Mouse (Mus musculus) layer of hippocampus, postnatal 25 days (tissue): ENCODE measurements around the gene Dgkd. TPM values are rescaled to one million over a fixed set of nuclear protein-coding genes. Genes with fewer than 3 reads are reported as not detected.
"Not testable (repeated sequence)": the region's sequence is repeated elsewhere in the genome, so short reads cannot be mapped to it uniquely, and the experiment has no call there.

Source experiments
- DNase-seq, 2 experiments: peaks; one replicate each; pipeline ENCODE4 v3.0.0; 2022; ENCODE audit warnings: mixed read lengths in 2 of 2, low spot score in 1 of 2; ENCODE audit errors: extremely low spot score in 1 of 2
- total RNA-seq, 2 experiments: library from RNA; stranded (reverse); gene quantifications; 2 replicates each; pipeline ENCODE4 v1.2.3; 2021

The Dgkd gene
- total RNA-seq: 100 to 1,000 TPM; 105 to 129 TPM

DNA sequence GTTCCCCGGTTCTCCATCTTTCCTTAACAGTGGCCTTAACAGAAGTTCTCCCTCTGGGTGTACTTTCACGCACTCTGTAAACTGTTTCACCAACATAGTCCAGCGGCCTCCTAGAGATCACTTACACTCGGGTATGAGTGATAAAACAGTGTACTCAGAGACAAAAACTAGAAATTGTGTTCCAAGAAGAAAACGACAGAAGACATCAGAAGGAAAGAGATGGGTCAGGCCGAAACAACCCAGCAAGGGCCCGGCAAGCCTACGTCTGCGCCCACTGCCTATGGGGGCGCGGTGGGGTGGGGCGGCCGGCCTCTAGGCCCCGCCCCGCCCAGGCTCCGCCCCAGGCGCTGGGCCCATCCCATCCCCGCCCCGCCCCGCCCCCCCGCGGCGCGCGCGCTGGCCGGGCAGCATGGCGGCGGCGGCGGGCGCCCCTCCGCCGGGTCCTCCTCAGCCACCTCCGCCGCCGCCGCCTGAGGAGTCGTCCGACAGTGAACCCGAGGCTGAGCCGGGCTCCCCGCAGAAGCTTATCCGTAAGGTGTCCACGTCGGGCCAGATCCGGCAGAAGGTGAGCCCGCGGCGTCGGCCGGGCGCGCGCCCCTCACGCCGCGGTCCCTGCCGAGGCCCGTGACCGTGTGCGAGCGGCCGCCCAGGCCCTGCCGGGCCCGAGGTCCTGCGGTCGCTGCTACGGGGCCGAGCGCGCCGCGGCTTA, at the start of gene Dgkd:
Gene Dgkd, plus strand, starts transcription at position 396 of the 709 bp plus-strand sequence.
- DNase-seq: peak; percentile 59

GRCm38 (mm10) chr1:87803576-87803975, 49.5 kb upstream of the Dgkd start, which contains the start of gene Sag:
TSS of gene Sag (plus strand) at chr1:87803680.
- no peak for DNase-seq

DNA sequence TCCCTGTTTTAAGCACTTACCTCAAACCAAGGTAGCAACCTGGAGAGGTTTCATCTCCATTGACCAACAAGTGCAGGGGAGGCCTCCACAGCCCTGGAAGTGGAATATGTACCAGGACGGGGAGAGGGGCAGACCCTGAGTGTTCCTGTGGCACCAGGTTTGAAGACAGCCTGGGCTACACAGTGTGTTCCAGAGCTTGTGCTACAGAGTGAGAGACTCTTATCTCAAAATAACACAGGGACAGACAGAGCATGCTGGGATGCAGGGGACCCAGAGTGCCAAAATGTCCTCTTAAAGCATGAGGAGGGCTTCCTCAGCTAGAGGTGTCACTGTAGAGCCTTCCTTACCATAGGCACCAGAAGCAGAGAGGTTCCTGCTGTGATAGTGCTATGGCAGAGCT, 45.3 kb upstream of the Dgkd start:
- no peak for DNase-seq

DNA sequence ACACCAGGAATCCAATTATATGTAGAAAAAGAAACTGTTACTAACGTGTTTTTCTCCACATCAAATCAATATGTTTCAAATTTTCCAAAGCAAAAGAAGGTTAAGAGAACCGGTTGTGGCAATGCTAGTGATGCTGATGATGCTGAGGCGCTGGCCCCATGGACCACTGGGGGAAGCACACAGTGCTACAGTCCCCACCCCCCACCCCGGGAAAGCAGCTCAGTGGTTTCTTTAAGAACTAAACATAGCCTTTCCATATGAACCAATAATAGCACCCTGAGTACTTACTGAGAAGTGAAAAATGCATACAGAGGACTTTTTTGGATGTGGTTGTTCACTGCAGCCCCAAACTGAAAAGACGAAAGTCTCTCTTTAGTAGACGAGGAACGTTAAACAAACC, 41.7 kb upstream of the Dgkd start:
- no peak for DNase-seq

GRCm38 (mm10) chr1:87812061-87812460, 41.0 kb upstream of the Dgkd start:
- no peak for DNase-seq

GRCm38 (mm10) chr1:87813155-87813554, 39.9 kb upstream of the Dgkd start:
- DNase-seq: peak in 1 of 2 experiments; percentile 42

DNA sequence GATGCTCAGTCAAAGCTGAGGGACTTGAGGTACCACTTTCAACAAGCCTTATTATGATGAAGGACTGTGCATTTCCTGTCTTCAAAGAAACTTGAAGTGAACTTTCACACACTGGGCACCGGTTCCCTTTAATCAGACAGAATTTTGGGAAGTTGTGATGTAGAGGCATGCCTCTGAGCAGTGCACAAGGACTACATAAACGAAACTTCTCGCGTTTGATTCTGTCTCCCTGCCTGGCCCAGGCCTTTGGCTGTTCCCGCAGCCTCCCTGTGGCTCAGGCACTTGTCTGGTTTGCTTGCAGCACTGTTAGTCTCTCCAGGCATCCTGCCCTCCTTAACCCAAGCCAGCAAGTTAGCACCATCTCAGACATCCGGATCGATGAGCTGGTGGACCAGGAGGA, 39.4 kb upstream of the Dgkd start:
- no peak for DNase-seq

GRCm38 (mm10) chr1:87824420-87824995, 28.6 kb upstream of the Dgkd start:
- DNase-seq: no peak

GRCm38 (mm10) chr1:87825281-87825680, 27.8 kb upstream of the Dgkd start:
- no peak for DNase-seq

- DNase-seq: no peak
Observed at GRCm38 (mm10) chr1:87825991-87826390, 27.1 kb upstream of the Dgkd start.

DNA sequence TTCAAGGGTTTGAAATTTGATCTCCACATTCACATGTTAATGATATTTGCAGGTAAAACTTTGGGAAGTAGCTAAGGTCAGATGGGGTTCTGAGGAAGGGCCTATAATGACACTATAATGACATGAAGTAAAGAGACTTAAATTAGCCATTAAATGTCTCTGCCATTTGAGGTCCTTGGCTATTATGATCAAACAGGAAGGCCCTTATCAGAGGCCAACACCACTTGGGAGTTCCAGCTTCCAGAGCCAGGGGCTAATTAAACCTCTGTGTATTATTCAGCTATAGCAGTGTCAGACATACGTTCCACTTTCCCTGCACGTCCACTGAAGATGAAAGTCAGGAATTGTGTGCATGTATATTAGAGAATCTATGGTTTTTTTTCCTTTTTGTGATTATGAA, 26.6 kb upstream of the Dgkd start:
- DNase-seq: no peak

GRCm38 (mm10) chr1:87827476-87827875, 25.6 kb upstream of the Dgkd start:
- not testable (repeated sequence) for DNase-seq

DNA sequence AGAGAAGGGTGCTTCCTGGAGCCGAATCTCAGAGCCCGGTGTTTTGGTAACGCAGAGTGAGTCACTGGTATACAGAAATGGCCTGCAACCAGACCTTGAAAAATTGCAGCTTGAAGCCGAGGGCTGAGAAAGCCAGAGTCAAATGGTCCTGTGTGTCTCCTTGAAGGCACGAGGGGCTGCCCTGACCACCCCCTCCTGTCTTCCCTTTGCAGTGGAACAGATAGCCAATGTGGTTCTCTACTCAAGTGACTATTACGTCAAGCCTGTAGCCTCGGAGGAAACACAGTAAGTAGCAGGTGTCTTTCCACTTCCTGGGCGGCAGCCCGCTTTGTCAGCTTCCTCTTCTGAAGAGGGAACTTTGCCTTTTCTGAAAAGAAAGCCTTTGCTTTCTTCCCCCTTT, 24.9 kb upstream of the Dgkd start:
- DNase-seq: no peak

- DNase-seq: no peak
Observed at GRCm38 (mm10) chr1:87828926-87829580, 24.0 kb upstream of the Dgkd start.

DNA sequence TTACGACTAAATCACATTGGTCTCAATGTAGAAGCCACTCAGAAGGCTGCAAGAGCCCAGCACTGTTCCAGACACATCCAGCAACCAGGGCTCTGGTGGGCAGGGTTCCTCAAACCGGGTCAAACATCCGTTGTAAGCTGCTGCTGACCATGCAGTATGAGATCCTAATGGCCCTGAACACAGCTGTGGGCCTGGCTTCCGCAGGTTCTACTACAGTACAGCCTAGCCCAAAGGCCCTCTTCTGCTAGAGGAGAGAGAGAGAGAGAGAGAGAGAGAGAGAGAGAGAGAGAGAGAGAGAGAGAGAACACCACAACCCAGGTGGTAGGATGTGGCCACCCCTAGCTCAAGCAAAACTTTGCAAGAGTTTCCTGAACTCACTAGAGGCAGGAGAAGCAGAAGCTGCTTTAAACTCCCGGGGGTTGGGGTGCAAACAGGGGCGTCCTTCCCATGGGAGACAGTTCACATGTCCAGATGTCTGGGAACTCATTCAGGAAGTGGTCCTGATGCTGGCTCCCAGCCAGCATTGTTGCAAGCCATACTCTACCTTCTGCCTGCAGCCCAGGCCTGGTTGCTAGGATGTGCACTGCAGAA, 23.4 kb upstream of the Dgkd start:
- DNase-seq: no peak

DNA sequence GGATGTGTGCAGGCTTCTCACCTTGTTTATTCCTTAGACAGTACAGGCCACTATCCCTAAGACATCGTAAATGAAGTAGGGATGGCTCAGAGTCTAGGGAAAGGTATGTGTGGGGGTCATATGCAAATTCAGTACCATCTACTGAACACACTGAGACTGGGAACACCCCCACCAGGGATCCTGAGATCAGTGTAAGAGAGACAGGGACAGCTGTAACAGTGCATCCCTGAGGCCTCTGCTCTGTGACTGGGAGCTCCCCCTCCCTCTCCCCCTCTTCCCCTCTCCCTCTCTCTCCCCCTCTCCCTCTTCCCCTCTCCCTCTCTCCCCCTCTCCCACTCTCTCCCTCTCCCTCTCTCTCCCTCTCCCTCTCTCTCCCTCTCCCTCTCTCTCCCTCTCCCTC, 16.6 kb upstream of the Dgkd start:
- no peak for DNase-seq

- DNase-seq: no peak
Observed at GRCm38 (mm10) chr1:87837018-87837417, 16.1 kb upstream of the Dgkd start.

DNA sequence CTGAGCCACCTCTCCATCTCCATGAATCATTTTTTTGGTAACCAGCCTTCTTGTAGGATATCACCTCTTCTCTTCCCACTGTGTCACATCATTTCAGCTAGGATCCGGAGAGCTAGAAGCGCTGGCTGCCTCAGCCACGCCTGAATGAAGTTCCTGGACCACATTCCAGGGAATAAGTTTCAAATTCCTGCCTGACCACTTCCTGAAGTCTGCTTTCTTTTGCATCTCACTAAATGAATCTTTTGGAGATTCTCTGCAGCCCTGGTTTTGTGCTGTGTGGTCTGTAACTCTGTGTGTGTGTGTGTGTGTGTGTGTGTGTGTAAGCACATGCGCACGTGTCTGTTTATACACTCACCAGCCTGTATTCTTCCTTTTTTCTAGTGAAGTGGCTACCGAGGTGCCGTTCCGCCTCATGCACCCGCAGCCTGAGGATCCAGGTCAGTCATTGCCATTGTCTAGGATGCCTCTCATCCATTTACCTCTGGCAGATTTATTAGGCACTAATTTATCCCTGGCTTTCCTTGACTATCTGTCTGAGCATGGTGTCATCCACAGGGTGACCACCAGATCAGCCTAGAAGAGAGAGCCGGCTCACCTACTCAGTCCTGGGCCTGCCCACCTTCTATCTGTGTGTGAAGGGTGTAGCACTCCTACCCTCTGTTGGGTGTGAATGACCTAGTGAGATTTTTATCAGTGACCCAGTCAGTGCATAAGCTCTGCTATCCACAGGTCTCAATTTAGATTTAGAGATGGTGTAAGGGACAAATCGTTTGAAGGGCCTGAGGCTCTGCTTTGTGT, 12.5 kb upstream of the Dgkd start:
- DNase-seq: no peak

- no peak for DNase-seq
Observed at GRCm38 (mm10) chr1:87846801-87847474, 6.1 kb upstream of the Dgkd start.
